Mouse (Mus musculus) cerebellum, adult 8-10 months (tissue): Measurements from ENCODE around the gene Il1r2.
A peak's percentile ranks its signal among the peaks of the same experiment; 100 is the strongest.

Source experiments
- DNase-seq: peaks from one replicate; pipeline ENCODE4 v3.0.0; 2022

Il1r2 gene

GRCm38 (mm10) chr1:40063409-40063808, 10.5 kb upstream of the Il1r2 start:
- DNase-seq: no peak

- no peak for DNase-seq
Observed at GRCm38 (mm10) chr1:40064508-40064907, 9.4 kb upstream of the Il1r2 start.

GRCm38 (mm10) chr1:40072558-40072957, 1.3 kb upstream of the Il1r2 start:
- no peak for DNase-seq

GRCm38 (mm10) chr1:40077328-40077727, 3.4 kb downstream of the Il1r2 start:
- DNase-seq: no peak

GRCm38 (mm10) chr1:40081041-40081440, 7.2 kb downstream of the Il1r2 start:
- no peak for DNase-seq

GRCm38 (mm10) chr1:40084386-40084785, 10.5 kb downstream of the Il1r2 start:
- no peak for DNase-seq

- DNase-seq: peak; percentile 73
Observed at GRCm38 (mm10) chr1:40085403-40086182, 11.7 kb downstream of the Il1r2 start.

GRCm38 (mm10) chr1:40091160-40091559, 17.3 kb downstream of the Il1r2 start:
- no peak for DNase-seq

GRCm38 (mm10) chr1:40092541-40092940, 18.7 kb downstream of the Il1r2 start:
- DNase-seq: no peak

GRCm38 (mm10) chr1:40094601-40095304, 20.9 kb downstream of the Il1r2 start:
- no peak for DNase-seq

- DNase-seq: no peak
Observed at GRCm38 (mm10) chr1:40095585-40095984, 21.7 kb downstream of the Il1r2 start.

- no peak for DNase-seq
Observed at GRCm38 (mm10) chr1:40106306-40106705, 32.4 kb downstream of the Il1r2 start.

GRCm38 (mm10) chr1:40106719-40107118, 32.8 kb downstream of the Il1r2 start:
- no peak for DNase-seq

GRCm38 (mm10) chr1:40107971-40108749, 34.3 kb downstream of the Il1r2 start:
- no peak for DNase-seq

- no peak for DNase-seq
Observed at GRCm38 (mm10) chr1:40109736-40110135, 35.9 kb downstream of the Il1r2 start.

GRCm38 (mm10) chr1:40115271-40115670, 41.4 kb downstream of the Il1r2 start:
- peak; percentile 27 for DNase-seq

- peak; percentile 54 for DNase-seq
Observed at GRCm38 (mm10) chr1:40116422-40116821, 42.5 kb downstream of the Il1r2 start.

- DNase-seq: no peak
Observed at GRCm38 (mm10) chr1:40117565-40117964, 43.7 kb downstream of the Il1r2 start.

- no peak for DNase-seq
Observed at GRCm38 (mm10) chr1:40124237-40124636, 50.4 kb downstream of the Il1r2 start.

GRCm38 (mm10) chr1:40128481-40128880, 54.6 kb downstream of the Il1r2 start:
- no peak for DNase-seq

- no peak for DNase-seq
Observed at GRCm38 (mm10) chr1:40129321-40129720, 55.4 kb downstream of the Il1r2 start.

- DNase-seq: no peak
Observed at GRCm38 (mm10) chr1:40131631-40132030, 57.8 kb downstream of the Il1r2 start.

GRCm38 (mm10) chr1:40132721-40133120, 58.8 kb downstream of the Il1r2 start:
- no peak for DNase-seq

GRCm38 (mm10) chr1:40133567-40133966, 59.7 kb downstream of the Il1r2 start:
- no peak for DNase-seq
